Mouse (Mus musculus) heart, adult 11 months (tissue): ENCODE measurements around the gene Nudt15.
"Not testable (repeated sequence)": the region's sequence is repeated elsewhere in the genome, so short reads cannot be mapped to it uniquely, and the experiment has no call there.

ENCODE experiments used
- DNase-seq: peaks from one replicate; pipeline ENCODE4 v3.0.0; 2022

Gene Nudt15

DNA sequence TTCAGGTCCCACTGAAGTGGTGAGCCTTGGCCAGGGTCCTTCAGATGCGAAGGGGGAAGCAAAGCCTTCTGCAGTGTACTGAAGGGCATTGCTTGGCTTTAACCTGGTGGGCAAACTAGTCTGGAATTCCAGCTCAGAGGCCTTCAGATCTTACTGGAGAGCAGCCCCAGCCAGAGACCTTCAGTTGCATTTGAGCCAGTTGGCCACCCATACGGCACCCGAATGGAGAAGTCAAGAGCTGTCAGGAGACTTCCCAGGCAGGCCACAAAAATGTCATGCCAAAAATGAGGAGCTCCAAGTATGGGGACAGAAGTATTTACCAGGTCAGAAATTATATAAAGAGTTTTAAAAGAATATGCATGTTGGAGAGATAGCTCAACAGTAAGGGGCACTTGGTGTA lies at the start of gene Nudt15:
Nudt15 (minus strand) TSS at position 192 of the 400 bp plus-strand sequence.
- peak; percentile 88 for DNase-seq

DNA sequence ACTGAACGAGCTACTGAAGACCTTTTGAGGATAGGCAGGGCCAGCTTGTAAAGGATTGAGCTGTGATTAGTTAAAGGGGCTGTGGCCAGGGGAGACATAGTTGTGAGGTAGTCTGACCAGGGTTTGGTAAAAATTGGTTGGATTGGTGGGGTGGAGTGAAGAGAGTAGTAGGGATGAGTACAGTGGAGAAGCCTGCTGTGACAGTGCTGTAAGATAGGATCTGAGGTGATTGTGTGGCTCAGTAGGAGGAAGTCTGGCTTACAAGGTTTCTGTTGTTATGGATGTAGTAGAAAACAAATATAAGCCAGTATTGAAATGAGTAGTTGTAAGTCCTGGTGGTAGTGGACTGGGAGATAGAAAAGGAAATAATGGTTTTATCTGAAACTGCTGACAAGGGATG lies 44.1 kb upstream of the Nudt15 start:
- DNase-seq: no peak

DNA sequence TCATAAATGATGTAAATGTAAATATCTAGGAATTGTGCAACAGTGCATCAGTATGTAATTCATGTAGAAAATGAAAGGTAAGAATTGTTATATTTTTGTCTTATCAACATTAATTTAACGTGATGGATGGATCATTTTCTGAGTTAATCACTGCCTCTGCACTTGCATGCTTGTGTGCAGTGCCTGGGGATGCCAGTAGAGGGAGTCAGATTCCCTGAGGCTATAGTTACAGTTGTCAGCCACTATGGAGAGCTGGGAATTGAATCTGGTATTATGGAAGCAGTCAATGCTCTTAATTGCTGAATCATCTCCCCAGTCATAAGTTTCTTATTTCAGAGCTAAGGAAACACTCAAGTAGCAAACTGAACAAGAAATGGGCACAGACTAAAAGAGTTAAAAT lies 40.0 kb upstream of the Nudt15 start:
- no peak for DNase-seq

DNA sequence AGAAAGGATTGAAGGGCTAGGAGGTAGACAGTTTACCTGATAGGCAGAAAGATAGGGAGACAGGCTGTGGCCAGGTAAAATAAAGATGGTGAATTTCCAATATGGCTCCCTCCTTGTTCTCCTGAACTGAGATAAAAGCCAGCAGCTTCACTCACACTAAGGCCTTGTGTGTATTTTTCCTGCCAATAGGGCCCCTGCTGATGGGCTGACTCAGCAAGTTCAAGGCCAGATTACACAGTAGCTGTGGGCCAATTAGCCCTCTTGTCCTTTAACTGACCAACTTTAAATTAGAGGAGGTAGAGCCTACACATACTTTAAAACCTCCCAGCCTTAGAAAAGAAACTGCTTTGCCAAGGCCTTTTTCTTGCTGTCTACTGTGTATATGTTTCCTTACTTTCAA lies 28.3 kb upstream of the Nudt15 start:
- no peak for DNase-seq

DNA sequence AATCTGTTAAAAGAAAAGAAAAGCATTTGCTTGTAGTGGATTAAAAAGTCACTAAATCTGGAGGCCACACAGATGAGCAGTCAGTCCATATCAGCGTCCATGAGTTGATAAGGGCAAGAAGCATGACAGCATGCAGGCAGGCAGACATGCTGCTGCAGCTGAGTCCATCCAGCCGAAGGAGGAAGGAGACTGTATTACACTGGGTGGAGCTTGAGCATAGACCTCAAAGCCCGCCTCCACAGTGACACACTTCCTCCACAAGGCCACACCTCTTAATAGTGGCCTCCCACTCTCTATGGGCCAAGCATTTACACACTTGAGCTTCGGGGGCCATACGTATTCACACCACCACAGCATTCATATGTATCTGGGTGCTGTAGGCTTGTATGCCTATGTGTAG lies 26.0 kb upstream of the Nudt15 start:
- DNase-seq: no peak

DNA sequence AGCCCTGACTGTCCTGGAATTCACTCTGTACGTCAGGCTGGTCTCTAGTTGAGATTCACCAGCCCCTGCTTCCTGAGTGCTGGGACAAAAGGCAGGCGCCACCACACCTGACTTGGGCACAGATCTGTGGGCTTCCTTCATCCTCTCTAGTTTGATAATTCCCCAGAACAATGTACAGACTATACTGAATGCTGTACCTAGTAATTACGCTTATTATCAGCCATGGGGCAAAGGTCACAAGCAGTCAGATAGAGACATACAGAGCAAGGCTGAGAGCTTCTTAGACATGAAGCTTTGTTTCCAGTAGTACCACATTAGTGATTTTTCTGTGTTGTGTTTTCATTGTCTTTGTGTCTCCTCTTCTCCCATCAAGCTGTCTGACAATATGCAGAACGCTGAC lies 23.1 kb upstream of the Nudt15 start:
- no peak for DNase-seq

DNA sequence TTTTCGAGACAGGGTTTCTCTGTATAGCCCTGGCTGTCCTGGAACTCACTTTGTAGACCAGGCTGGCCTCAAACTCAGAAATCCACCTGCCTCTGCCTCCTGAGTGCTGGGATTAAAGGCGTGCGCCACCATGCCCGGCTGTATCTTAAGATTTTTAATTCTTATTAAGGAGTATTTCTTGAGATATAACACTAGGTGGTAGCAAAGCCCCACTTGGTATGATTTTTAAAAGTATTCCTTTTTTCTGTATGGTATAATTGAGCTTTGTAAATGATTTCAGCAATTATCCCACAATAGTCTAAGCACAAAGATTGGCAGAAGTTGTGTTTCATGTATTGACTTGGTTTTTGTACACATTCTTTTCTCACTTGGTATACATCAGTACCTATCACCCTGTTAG lies 21.8 kb upstream of the Nudt15 start:
- not testable (repeated sequence) for DNase-seq

DNA sequence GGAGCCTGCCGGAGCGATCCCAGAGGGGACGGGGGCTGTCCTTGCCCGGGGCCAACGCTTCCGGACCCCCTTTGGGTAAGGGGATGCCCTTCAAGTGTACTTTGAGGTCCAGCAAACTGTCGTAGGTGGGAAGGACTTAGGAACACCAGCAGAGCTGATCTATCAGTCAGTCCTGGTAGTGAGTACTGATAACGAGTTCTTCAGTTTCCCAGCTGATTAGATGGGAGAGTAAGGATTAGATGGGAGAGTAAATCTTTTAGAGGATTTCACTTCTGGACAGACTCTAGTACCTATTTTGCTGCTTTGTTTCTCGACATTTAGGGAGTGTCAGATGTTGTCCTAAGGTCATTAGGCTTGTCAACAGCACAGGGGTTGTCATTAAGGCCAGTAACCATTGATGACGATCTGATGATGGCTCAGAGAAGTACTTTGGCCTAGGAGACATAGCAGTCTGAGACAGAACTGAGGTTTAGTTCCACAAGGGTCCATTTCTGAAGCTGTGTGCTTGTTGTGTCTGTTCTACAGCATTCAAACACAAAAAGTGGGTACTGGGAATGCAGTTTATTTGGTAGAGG lies 5.2 kb upstream of the Nudt15 start:
- DNase-seq: no peak

DNA sequence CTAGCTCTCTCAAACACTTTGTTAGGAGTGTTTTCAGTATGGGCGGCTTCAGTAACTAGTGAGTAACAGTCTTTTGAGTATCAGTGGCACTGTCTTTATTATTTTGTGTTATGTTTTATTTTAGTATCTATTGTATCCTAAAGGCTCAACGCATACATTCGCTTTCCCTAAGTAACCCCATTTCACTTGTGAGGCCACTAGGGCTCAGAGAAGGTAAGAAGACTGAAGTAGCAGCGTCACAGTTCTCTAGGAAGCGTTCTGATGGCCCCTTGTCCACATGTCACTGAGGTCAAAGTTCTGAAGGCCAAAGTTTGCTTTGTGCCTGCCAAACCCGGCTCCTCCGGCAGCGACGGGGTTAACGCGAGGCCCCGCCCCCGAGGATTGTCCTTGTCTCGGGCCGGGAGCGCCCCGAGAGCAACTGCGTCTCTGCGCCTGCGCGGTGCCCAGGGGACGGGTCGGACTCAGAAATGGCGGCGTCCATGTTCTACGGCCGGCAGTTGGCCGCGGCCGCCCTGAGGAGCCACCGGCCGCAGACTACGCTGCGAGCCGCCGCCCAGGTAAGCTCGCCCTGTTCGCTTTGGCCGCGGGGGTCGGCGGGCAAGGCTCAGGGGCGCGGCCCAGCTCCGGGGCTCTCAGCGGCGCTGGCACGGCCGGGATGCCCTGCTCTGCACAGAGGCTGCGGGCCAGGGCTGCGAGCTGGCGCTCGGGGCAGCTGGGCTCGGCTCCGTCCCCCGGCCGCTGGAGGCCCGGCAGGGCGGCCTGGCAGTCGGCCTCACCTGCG lies 4.5 kb upstream of the Nudt15 start:
- peak; percentile 99 for DNase-seq

DNA sequence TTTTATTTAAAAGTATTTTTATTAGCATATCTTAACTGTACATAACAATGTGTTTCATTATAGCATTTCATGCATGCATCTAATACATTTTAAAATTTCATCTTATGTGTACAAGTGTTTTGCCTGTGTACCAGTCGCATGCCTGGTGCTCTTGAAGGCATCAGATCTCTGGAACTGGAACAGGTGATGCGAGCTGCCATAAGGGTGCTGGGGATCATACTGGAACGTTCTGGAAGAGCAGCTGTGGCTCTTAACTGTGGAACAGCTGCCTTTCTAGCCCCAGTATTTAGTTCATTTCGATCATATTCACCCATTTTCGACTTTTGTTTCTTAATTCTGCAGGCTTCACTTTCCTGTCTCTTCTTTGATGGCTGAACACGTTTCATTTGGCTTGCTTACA lies 3.1 kb upstream of the Nudt15 start:
- no peak for DNase-seq

DNA sequence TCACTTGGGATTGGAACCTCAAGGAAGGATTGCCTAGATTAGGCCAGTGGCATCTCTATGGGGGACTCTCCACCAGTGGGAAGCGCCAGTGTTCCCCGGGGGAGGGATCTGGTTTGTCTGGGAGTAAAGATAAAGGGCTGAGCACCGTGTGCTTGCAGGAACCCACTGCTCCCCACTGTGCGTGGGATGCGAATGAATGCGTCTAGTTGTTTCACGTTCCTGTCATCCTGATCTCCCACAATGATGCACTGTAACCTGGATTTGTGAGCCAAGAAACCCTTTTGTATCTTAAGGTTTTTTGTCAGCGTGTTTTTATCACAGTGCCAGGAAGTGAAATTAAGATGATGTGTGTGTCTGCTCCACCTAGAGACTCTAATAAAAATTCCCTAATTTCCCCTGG lies 2.7 kb upstream of the Nudt15 start:
- no peak for DNase-seq

DNA sequence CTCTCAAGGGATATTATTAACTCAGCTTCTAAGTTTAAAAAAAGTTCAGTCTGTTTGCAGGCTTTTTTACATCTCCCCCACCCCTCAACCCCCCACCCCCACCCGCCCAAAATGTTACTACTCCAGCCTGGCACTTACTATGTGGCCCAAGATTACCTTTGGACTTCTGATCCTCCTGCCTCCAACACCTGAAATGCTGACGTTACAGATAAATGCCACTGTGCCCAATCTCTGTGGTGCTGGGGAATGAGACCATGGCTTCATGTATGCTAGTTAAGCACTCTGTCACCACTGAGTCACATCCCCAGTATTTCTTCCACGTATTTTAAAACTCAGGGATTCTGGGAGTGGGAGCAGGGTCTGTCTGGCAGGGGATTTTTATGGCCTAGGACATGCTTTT lies 2.2 kb upstream of the Nudt15 start:
- DNase-seq: no peak

DNA sequence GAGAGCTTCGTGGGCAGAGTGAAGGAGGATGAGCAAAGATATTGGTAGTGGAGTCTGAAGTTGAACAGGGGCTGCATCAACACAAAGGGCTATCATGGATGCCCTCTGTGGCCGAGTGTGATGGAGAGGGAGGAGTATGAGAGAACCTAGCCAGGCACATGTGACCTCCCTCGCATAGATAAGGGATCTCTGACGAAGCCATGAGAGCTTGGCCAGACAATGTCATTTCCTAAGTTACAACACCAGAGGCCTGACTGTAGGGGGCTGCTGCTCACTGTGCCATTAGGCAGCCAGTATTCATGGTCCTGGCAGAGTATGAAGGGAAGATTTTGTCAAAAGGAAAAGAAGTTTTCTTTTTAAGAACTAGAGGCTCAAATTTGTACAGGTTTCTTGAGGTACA lies 1.0 kb downstream of the Nudt15 start:
- DNase-seq: no peak

DNA sequence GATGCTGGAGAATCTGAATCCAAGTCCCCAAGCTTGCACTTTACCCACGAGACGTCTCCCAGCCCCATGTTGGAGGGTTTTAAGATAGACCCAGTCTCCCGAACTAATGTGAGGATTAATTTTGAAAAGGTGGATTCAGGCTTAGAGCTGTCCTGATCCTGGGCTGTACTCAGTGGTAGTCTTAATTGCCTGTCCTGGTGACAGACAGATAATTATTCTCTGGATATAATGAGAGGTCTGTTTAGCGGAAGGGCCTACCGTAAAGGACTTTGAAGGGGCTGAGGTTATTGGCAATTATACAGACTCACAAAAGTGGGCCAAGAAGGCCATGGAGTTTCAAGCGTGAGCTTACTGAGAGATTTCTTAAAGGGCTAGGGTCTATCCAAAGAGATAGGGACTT lies 4.3 kb downstream of the Nudt15 start:
- no peak for DNase-seq

DNA sequence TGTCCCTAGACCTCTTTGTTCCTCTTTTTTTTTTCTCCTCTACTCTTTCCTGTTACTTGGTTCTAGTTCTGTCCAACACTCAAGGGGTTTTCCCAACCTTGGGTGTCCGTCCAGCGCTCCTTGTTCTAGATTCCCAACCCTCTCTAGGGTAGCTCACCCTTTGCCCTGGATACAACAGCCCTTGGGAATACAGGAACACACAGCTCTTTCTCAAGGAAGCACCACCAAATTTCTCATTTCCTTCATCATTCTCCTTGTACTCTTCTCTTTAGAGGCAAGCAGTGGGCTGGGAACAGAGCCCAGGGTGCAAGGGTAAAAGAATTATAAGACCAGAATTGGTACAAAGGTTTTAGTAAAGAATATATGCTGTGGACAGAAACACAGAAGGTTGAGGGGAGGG lies 12.4 kb downstream of the Nudt15 start:
- DNase-seq: no peak

DNA sequence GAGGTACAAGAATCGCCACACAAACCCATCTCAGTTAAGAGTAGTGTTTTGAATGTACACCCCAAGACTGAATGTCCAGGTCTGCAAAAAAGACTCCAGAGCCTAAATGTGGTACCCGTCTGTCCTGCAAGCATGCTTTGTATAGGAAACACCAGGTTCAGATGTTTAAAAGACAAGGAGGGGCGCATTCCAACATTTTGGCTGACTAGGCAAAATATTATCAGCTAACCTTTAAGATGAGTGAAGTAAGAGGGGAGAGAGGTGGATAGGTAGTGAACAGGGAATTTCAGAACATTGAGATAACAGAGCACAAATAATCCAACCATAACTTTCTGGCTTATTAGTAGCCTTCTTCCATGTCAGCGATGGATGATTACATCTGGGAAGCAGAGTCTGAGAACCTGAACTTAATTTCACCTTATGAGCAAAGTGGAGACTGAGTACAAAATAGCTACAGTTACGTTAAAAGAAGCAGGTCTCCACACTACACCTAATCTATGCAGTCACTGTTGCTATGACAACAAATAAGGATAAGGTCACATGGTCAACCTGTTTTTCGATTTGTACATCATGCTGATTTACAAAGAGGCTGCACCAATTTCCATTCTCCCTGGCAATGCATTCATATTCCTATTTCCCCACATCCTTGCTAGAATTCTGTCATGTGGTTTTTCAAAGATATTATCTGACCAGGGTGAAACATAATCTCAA lies 14.1 kb downstream of the Nudt15 start:
- no peak for DNase-seq

DNA sequence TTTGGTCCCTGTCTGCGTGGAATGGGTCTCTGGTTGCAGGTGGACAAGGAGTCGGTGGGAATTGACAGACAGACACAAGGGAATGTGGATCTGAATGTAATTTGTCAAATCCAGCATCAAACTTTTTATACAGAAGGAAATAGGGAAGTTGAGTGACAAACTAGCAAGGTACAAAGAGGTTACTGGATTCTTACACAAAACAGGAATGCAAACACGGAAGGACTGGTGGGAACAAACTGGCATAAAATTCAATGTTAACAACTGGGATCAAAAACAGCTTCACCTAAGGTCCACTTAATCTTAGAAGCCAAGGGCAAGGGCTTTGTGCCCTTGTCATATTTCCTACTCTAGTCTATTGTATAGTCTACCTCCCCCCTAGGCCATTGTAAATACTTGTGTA lies 19.4 kb downstream of the Nudt15 start:
- not testable (repeated sequence) for DNase-seq

DNA sequence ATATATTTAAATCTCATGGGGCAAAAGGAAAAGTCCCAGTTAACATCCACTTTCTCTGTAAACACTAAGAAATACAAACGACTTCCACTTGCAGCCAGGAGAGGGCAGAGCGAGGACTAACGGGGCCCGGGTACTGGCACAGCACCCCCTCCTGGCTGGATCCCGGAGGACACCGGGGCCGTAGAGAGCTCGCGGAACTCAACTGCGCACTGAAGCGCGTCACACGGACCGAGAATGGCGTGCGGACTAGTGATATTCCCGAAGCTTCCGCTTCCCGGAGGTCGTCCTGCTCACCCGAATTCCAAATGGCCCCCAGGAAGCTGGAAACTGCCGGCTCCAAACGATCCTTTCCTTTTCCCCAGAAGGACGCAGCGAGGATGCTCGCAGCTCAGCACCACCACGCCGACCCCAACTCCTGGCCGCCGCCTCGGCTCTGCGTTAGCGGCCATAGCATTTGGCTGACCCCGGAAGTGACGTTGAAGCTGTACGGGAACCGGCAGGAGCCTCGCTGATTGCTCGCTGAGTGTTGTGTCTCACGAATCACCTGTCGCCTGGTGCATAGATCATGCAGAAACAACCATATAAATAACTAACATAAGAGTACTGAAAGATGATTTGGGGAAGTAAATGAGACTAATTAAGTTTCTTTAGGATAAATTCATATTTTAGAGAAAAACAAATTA lies 23.1 kb downstream of the Nudt15 start, which contains the start of gene Sucla2:
Sucla2 (plus strand) TSS at position 554 of the 683 bp plus-strand sequence.
- peak; percentile 99 for DNase-seq

DNA sequence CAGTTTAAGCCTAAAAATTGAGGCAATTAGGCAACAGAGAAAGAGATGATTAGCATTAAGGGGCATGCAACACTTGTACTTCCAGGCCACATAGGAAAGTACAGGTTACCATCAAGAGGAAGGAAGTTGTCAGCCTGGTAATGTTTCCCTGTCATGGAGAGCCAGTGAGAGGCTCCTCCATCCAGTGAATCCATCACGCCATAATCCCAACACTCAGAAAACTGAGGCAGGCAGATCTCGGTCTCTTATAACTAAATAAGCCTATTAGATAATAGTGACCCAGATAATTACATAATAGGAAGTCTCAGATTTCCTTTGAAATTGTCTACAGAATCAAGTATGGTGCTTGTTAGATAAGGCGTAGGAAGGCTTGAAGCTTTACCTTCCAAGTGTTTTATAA lies 23.9 kb downstream of the Nudt15 start:
- DNase-seq: no peak

DNA sequence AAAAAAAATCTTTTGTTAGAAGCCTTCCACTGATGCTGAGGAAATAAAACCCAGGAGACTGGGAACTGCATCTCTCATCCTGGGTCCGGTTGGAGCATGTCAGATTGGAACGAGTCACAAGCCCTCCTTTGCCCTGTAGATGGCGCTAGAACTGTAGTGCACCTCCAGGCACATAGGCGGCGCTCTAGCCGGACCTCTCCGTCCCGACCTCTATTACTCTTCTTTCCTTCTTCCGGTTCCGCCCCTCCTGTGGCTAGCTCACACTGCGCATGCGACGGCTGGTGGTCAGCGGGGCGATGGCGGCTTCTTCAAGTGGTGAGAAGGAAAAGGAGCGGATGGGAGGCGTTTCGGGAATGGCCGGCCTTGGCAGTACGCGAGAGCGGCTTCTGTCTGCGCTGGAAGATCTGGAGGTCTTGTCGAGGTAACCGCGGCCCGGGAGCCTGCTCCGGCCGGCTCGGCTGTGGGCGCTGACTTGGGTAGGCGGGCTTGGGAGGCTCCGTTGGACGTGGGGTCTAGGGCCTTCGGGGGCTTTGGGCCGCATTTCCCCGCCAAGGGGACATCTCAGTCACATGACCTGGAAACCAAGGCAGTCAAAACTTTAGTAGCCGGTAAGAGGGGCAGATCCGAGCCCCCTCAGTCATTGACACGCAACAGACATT lies 38.1 kb downstream of the Nudt15 start, which contains the start of gene Med4:
Med4 (plus strand) TSS at position 261 of the 659 bp plus-strand sequence.
- peak; percentile 99 for DNase-seq

DNA sequence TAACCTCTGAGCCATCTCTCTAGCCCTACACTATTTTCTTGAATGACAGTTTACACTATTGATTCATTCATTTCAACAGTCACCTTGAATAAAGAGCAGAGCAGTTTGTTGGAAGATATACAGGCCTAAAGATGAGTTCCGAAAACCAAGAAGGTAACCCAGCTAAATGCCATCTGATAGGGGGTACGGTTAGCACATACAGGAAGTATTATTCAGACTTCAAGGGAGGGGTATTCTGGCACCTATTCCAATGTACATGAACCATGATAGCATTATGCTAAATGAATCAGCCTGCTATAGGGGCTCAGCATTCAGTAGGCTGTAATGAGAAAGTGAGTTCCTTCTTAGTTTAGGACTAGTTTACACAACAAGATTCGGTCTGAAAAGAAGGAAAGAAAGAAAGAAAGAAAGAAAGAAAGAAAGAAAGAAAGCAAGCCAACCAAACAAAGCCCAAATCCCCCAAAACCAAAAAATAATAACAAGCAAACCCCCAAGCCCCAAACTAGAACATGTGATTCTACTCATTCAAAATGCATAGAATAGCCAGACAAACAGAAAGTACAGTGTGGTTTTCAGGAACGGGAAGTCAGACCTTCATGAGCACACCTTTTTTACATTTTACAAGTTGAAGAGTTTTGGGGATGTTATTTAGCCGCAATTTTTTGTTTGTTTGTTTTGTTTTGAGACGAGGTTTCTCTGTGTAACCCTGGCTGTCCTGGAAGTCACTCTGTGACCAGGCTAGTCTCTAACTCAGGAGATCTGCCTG lies 39.2 kb downstream of the Nudt15 start:
- no peak for DNase-seq
